Mouse (Mus musculus) c-Kit-positive CD71-positive TER-119-positive erythroid progenitor cells, embryonic 14.5 days (primary cell): ENCODE data around the gene Keg1.

ENCODE experiments used
- DNase-seq: peaks from one replicate; pipeline ENCODE4 v3.0.0-alpha.2; 2013; ENCODE audit warnings: low spot score

Keg1 gene

GRCm38 (mm10) chr19:12765308-12765707, 69.7 kb downstream of the Keg1 start, which contains the start of gene Cntf:
Gene Cntf, minus strand, starts transcription at chr19:12765632.
- no peak for DNase-seq
